Mouse (Mus musculus): Measurements from ENCODE around the gene Cks2. TPM values are rescaled to one million over a fixed set of nuclear protein-coding genes. Genes with fewer than 3 reads are reported as not detected.
A peak's percentile ranks its signal among the peaks of the same experiment; 100 is the strongest.

Cks2 gene
- total and polyA plus RNA-seq, 3 experiments: 243 to 846 (median 297) TPM

GRCm38 (mm10) chr13:51685290-51685966 lies 40.4 kb downstream of the Cks2 start (continued):
- TF ChIP-seq CHD1 (IDR thresholded peaks at IDR 0.05; ENCODE audit: low read depth, low read length) (no peak), TCF12 (IDR thresholded peaks at IDR 0.05; ENCODE audit: low read depth, low read length) (peak; percentile 68; the same call in 1 of the 2 replicates), ZC3H11A (IDR thresholded peaks at IDR 0.05; ENCODE audit: low read depth, low read length) (no peak), MAX (IDR thresholded peaks at IDR 0.05; ENCODE audit: low read length) (no peak), GABPA (IDR thresholded peaks at IDR 0.05; ENCODE audit: low read depth, low read length) (no peak), MYB (IDR thresholded peaks at IDR 0.05; ENCODE audit: low read depth, low read length) (no peak), UBTF (IDR thresholded peaks at IDR 0.05; ENCODE audit: borderline replicate concordance, insufficient read depth, low read depth, low read length) (no peak), ZNF384 (IDR thresholded peaks at IDR 0.05; ENCODE audit: low read depth, low read length) (no peak), MYC (IDR thresholded peaks at IDR 0.05; ENCODE audit: low read depth, low read length) (0 out of 2 replicates have a peak, but pooled peaks have one; percentile 44), ZKSCAN1 (IDR thresholded peaks at IDR 0.05; ENCODE audit: low read depth, low read length) (no peak), MXI1 (IDR thresholded peaks at IDR 0.05; ENCODE audit: low read depth, low read length) (no peak; the same call in 1 of the 2 replicates), EP300 (IDR thresholded peaks at IDR 0.05; ENCODE audit: low read depth in 1 of 2, low read length in 2 of 2) (peak; percentile 56 to 81; a peak in 3 of 4 replicates), POLR2AphosphoS5 (IDR thresholded peaks at IDR 0.05; ENCODE audit: borderline replicate concordance, low read depth, low read length) (no peak), GATA1 (IDR thresholded peaks at IDR 0.05; ENCODE audit: low read depth, low read length) (peak; percentile 83), NRF1 (IDR thresholded peaks at IDR 0.05; ENCODE audit: insufficient read depth, low read depth, low read length, poor library complexity, severe bottlenecking) (no peak)

GRCm38 (mm10) chr13:51686966-51687365 lies 41.9 kb downstream of the Cks2 start:
- TF ChIP-seq RCOR1 (IDR thresholded peaks at IDR 0.05; ENCODE audit: low read depth, low read length) (no peak), MYB (IDR thresholded peaks at IDR 0.05; ENCODE audit: low read depth, low read length) (no peak), ZC3H11A (IDR thresholded peaks at IDR 0.05; ENCODE audit: low read depth, low read length) (no peak), NRF1 (IDR thresholded peaks at IDR 0.05; ENCODE audit: insufficient read depth, low read depth, low read length, poor library complexity, severe bottlenecking) (no peak), BHLHE40 (IDR thresholded peaks at IDR 0.05; ENCODE audit: borderline replicate concordance, low read depth, low read length) (no peak), MEF2A (IDR thresholded peaks at IDR 0.05; ENCODE audit: extremely low read depth, insufficient replicate concordance, low read depth, low read length, poor library complexity, severe bottlenecking) (no peak), CHD2 (IDR thresholded peaks at IDR 0.05; ENCODE audit: low read length) (no peak), SIN3A (IDR thresholded peaks at IDR 0.05; ENCODE audit: low read length) (no peak), GABPA (IDR thresholded peaks at IDR 0.05; ENCODE audit: low read depth, low read length) (no peak), HCFC1 (IDR thresholded peaks at IDR 0.05; ENCODE audit: low read depth, low read length) (no peak), POLR2AphosphoS2 (IDR thresholded peaks at IDR 0.05; ENCODE audit: low read length) (no peak), KAT2A (conservative IDR thresholded peaks at IDR 0.05; ENCODE audit: low read depth, low read length) (no peak), TAL1 (IDR thresholded peaks at IDR 0.05; ENCODE audit: low read length) (no peak), GATA1 (IDR thresholded peaks at IDR 0.05; ENCODE audit: low read depth, low read length) (no peak)
- peaks cover 19 to 49% of the 10 kb centered on the region in 2 experiments for H3K4me1 ChIP-seq (ENCODE audit: control insufficient read depth in 1 of 2, insufficient read depth in 2 of 2, low read length in 2 of 2)
- no peaks in the 10 kb centered on the region for H3K27me3 ChIP-seq (ENCODE audit: control insufficient read depth in 1 of 2, insufficient read depth in 2 of 2, low read length in 2 of 2)
- no peak overlapping the region for H3K27ac ChIP-seq (ENCODE audit: control insufficient read depth, low read depth, low read length)
- no peak overlapping the region for H3K4me3 ChIP-seq (ENCODE audit: control insufficient read depth in 1 of 2, insufficient read depth in 1 of 2, low read depth in 2 of 2, low read length in 2 of 2)
- no peaks in the 10 kb centered on the region for H3K79me2 ChIP-seq (ENCODE audit: control insufficient read depth, insufficient read depth, low read length, poor library complexity)
- no peaks in the 10 kb centered on the region for H3K9me3 ChIP-seq (replicated peaks; ENCODE audit: insufficient read depth, low read length)
- no peak for DNase-seq (ENCODE audit: low read depth, low spot score)
- no peak overlapping the region for H3K9ac ChIP-seq (ENCODE audit: control insufficient read depth, low read depth, low read length, poor library complexity, severe bottlenecking)
- H3K36me3 ChIP-seq (ENCODE audit: control insufficient read depth in 1 of 2, insufficient read depth in 2 of 2, low read length in 2 of 2): peaks cover 6 to 43% of the 10 kb centered on the region in 2 experiments; a peak in 3 of 4 replicates
